Mouse (Mus musculus): ENCODE data around the gene Glod4. TPM values are rescaled to one million over a fixed set of nuclear protein-coding genes. Genes with fewer than 3 reads are reported as not detected.

Glod4 gene
- polyA plus RNA-seq, 1 experiment from 2014 or later, result 111 TPM

DNA sequence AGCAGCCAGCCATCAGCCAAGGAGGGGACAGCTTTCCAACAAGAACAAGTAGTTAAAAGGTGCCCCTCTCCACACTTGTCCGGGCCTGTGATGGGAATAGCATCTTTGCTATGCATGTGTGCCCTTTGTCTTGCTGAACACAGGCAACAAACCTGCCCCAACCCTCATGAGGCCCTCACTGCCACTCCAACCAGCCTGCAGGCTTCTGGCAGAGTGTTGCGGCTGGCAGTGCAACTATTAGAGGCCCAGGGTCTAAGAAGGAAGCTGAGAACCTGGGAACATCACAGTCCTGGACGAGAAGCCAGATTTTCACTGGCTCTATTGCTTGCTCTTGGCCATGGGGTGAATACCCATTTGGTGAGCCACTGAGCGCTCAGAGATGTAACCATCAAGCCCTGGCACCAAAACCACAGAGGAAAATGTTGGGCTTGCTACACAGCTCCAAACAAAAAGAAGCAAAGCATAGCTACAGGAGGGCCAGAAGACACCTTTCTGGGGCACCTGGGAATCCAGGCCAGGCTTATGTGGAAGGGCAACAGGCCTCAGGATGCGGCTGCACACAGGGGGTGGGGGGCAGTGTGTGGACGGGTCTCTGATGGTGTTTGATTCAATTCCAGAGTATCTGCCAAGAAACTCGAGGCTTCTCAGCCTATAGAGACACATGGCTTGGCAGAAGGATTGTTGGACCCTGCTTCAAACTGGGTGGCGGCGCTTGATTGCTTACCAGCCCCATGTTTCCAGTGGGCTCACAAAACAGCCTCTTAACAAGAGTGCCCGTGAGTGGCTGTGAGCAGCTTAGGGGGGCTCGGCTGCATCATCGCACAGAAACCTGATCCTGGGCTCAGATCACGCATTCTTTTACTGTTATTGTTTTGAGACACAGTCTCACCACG is 35.7 kb upstream of the Glod4 start:
- no peak overlapping the region for H3K27ac ChIP-seq
- H3K9ac ChIP-seq, result no peak overlapping the region
- peaks cover 10% of the 10 kb centered on the region for H3K4me1 ChIP-seq
- H3K4me2 ChIP-seq (replicated peaks), result no peak overlapping the region
- peaks cover 7% of the 10 kb centered on the region for H3K36me3 ChIP-seq
- H3K27me3 ChIP-seq (replicated peaks), result no peaks in the 10 kb centered on the region
- H3K4me3 ChIP-seq, result no peak overlapping the region
- no peak for ATAC-seq (ENCODE audit: low FRiP score, low read depth)
- WGBS, result 66% methylated on average over 14 of the region's 14 CpGs
- no peaks in the 10 kb centered on the region for H3K9me3 ChIP-seq

DNA sequence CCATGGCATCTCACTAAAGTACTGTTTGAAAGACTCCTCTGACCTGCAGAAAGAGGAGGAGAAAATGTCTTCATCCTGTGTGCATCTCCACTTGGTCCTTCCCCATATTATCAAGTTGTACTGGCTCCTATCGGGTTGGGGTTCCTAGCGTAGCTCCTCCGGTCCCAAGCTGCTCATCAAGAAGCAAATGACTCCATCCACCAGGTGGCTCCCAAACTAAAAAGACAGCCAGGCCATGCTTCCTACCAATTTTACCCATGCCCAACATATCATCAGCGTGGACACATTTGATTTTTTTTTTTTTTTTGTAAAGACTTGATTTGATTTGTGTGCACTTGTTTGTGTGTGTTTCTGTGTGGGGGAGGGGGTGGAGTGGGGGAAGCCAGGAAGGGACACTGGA is 28.9 kb upstream of the Glod4 start:
- Histone ChIP-seq H3K4me1 (peaks cover 15% of the 10 kb centered on the region), H3K9me3 (no peaks in the 10 kb centered on the region), H3K4me2 (replicated peaks) (no peak overlapping the region), H3K27ac (no peak overlapping the region), H3K36me3 (peaks cover 38% of the 10 kb centered on the region), H3K27me3 (replicated peaks) (no peaks in the 10 kb centered on the region), H3K9ac (no peak overlapping the region), H3K4me3 (no peak overlapping the region)
- 88% methylated on average over 4 of the region's 4 CpGs for WGBS
- ATAC-seq (ENCODE audit: low FRiP score, low read depth), result no peak

DNA sequence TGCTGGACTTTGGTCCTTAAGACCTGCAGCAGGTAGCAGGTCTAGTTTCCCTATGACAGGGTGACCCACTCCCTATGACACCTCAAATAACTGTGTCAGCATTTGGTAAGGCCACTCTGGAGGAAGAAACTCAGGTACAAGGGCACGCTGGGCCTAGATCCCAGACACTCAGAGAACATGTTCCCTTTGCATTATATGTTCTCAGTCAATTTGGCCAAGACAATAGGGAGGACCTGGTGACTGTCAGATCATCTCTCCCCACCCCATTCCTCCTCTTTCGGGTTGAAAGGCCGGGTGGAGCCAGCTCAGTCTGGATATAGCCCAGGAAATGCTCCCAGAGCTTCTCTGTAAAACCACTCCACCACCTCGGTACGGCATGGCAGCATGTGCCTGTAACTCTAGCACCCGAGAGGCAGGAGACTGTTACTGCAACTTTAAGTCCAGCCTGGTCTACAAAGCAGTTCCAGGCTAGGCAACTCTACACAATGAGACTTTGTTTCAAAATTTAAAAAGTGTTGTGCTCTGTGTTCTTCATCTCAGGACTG is 25.1 kb upstream of the Glod4 start:
- peak overlapping the region; percentile 58 for H3K27ac ChIP-seq
- peaks cover 25% of the 10 kb centered on the region for H3K36me3 ChIP-seq
- H3K9ac ChIP-seq, result peak overlapping the region; percentile 3; the same call in 1 of the 2 replicates
- no peaks in the 10 kb centered on the region for H3K27me3 ChIP-seq (replicated peaks)
- peaks cover 33% of the 10 kb centered on the region for H3K4me1 ChIP-seq
- H3K4me2 ChIP-seq (replicated peaks), result no peak overlapping the region
- 73% methylated on average over 6 of the region's 6 CpGs for WGBS
- H3K9me3 ChIP-seq, result no peaks in the 10 kb centered on the region
- no peak overlapping the region for H3K4me3 ChIP-seq
- ATAC-seq (ENCODE audit: low FRiP score, low read depth), result no peak

DNA sequence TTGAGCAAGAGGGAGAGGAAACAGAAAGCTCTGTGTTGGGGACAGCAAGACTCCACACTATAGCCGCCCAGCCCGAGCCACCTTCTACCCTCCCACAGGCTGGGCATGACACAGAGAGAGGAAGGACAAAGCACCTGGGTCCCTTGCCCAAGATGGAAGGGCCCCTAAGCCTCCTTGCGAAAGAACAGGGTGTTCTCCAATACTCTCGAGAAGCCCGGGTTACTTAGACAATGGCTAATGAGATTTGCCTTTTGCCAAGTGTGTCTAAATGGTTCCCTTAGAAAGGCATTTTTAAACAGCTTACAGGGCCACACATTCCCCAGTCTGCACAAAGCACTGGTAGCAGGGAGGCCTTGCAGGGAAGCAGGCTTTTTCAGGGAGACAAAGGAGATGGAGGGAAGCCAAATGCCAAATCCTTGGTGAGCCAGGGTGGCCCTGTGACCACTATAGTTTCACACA is 24.5 kb upstream of the Glod4 start:
- H3K4me1 ChIP-seq, result peaks cover 38% of the 10 kb centered on the region
- no peaks in the 10 kb centered on the region for H3K27me3 ChIP-seq (replicated peaks)
- peak; percentile 59; the same call in 1 of the 2 replicates for ATAC-seq (ENCODE audit: low FRiP score, low read depth)
- H3K4me3 ChIP-seq, result no peak overlapping the region
- peak overlapping the region; percentile 3; the same call in 1 of the 2 replicates for H3K9ac ChIP-seq
- H3K4me2 ChIP-seq (replicated peaks), result peak overlapping the region; percentile 16; the same call in 1 of the 2 replicates
- H3K9me3 ChIP-seq, result no peaks in the 10 kb centered on the region
- WGBS, result 22% methylated on average over 5 of the region's 5 CpGs
- H3K36me3 ChIP-seq, result peaks cover 23% of the 10 kb centered on the region
- peak overlapping the region; percentile 58 for H3K27ac ChIP-seq

DNA sequence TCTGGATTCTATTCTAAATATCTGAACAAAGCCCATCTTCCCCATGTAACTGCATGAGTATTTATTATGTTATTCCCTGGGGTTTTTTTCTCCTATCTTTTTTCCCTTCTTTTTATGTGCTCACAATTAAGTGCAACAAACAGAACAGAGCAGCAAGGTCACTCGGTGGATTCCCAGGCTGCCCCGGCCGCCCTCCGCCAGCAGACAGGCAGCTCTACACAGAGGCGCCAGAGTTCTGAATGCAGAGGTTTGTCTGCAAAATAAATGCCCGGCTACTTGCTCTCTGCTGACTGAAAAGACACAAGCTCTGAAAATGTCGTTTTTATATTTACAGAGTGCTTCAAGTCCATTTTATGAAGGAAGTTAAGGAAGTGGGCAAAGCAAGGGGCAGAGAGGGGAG is 24.0 kb upstream of the Glod4 start:
- WGBS, result 26% methylated on average over 7 of the region's 7 CpGs
- no peaks in the 10 kb centered on the region for H3K27me3 ChIP-seq (replicated peaks)
- peaks cover 43% of the 10 kb centered on the region for H3K4me1 ChIP-seq
- H3K27ac ChIP-seq, result peak overlapping the region; percentile 58
- no peak overlapping the region for H3K4me3 ChIP-seq
- peaks cover 23% of the 10 kb centered on the region for H3K36me3 ChIP-seq
- ATAC-seq (ENCODE audit: low FRiP score, low read depth), result 0 out of 2 replicates have a peak, but pooled peaks have one; percentile 8
- H3K4me2 ChIP-seq (replicated peaks), result peak overlapping the region; percentile 16; the same call in 1 of the 2 replicates
- no peaks in the 10 kb centered on the region for H3K9me3 ChIP-seq
- peak overlapping the region; percentile 3; the same call in 1 of the 2 replicates for H3K9ac ChIP-seq

GRCm38 (mm10) chr11:76262611-76263351 is 19.3 kb upstream of the Glod4 start:
- H3K27ac ChIP-seq, result peak overlapping the region; percentile 67
- peak overlapping the region; percentile 45 for H3K4me2 ChIP-seq (replicated peaks)
- H3K4me1 ChIP-seq, result peaks cover 65% of the 10 kb centered on the region
- H3K27me3 ChIP-seq (replicated peaks), result no peaks in the 10 kb centered on the region
- no peak overlapping the region for H3K4me3 ChIP-seq
- 5% methylated on average over 19 of the region's 19 CpGs for WGBS
- no peaks in the 10 kb centered on the region for H3K9me3 ChIP-seq
- H3K36me3 ChIP-seq, result peaks cover 12% of the 10 kb centered on the region
- ATAC-seq (ENCODE audit: low FRiP score, low read depth), result peak; percentile 54
- peak overlapping the region; percentile 36; the same call in 1 of the 2 replicates for H3K9ac ChIP-seq

DNA sequence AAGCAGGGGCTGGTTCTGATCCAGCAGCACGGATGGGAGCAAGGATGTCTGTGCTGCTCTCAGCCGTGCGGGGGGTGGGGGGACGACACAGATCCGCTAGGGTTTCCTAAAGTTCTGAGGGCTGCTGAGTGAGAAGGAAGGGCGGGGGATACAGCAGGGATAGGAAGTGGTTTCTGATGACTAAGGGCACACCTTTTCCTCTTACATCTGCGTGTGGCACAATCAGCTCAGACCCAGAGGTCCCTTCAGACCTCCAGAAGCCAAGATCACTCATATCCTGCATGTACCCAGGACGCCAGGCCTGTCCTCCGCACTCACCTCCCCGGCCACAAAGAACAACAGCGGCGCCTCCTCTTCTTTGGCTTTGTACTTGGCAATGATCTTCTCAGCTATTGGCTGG is 17.7 kb upstream of the Glod4 start:
- 76% methylated on average over 12 of the region's 12 CpGs for WGBS
- Histone ChIP-seq H3K4me1 (peaks cover 54% of the 10 kb centered on the region), H3K9me3 (no peaks in the 10 kb centered on the region), H3K9ac (no peak overlapping the region), H3K27me3 (replicated peaks) (no peaks in the 10 kb centered on the region), H3K4me3 (no peak overlapping the region), H3K27ac (0 out of 2 replicates have a peak overlapping the region, but pooled peaks have one; percentile 55), H3K36me3 (peaks cover 12% of the 10 kb centered on the region; the same call in 1 of the 2 replicates), H3K4me2 (replicated peaks) (no peak overlapping the region)
- ATAC-seq (ENCODE audit: low FRiP score, low read depth), result no peak

DNA sequence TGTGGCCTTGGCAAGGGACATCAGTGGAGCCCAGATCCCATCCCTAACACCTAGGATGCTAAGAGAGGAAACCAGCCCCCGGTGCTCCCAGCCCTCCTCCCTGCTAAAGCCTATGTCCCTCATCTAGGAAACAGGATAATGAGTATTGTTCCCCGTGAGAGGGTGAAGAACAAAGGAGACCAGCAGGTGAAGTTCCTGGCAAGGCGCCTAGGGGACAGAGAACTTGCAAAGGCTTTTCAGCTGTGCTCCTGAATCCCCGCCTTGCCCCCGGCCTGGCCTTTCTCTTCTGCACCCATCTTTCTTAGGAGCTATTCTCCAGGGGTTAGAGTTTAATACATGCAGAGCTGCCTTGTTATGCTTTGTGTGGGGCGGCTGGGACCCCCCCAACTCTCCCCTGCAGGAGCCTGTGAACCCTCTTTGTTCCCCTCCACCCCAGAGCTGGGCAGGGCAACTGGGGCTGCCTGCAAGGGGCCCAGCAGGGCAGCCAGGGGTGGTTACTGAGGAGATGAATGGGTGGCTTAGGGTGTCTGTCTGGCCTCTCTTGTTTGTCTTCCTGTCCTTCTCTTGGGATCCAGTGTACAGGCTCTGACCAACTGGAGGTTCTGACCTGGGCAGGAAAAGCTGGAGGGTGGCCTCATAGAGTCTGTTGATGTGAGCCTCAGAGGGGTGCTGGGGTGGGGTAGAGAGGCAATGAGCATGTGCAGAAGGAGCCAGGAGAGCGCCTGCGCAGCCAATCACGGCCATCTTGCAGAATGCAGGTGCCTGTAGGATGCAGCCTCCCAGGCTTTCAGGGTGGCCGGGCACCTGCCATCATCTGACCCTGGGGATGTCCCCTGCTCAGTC is 16.9 kb upstream of the Glod4 start:
- Histone ChIP-seq H3K9me3 (no peaks in the 10 kb centered on the region), H3K4me1 (peaks cover 54% of the 10 kb centered on the region), H3K27me3 (replicated peaks) (no peaks in the 10 kb centered on the region), H3K4me2 (replicated peaks) (peak overlapping the region; percentile 10), H3K27ac (peak overlapping the region; percentile 55), H3K4me3 (no peak overlapping the region), H3K9ac (no peak overlapping the region), H3K36me3 (peaks cover 12% of the 10 kb centered on the region; the same call in 1 of the 2 replicates)
- no peak for ATAC-seq (ENCODE audit: low FRiP score, low read depth)
- WGBS, result 42% methylated on average over 10 of the region's 10 CpGs

- Histone ChIP-seq H3K4me2 (replicated peaks) (no peak overlapping the region), H3K9me3 (no peaks in the 10 kb centered on the region), H3K27ac (no peak overlapping the region), H3K4me1 (peaks cover 61% of the 10 kb centered on the region), H3K4me3 (no peak overlapping the region), H3K9ac (no peak overlapping the region), H3K27me3 (replicated peaks) (no peaks in the 10 kb centered on the region), H3K36me3 (peaks cover 16% of the 10 kb centered on the region; the same call in 1 of the 2 replicates)
- WGBS, result 75% methylated on average over 6 of the region's 6 CpGs
- ATAC-seq (ENCODE audit: low FRiP score, low read depth), result no peak
Observed at GRCm38 (mm10) chr11:76258511-76258910, 15.0 kb upstream of the Glod4 start.

DNA sequence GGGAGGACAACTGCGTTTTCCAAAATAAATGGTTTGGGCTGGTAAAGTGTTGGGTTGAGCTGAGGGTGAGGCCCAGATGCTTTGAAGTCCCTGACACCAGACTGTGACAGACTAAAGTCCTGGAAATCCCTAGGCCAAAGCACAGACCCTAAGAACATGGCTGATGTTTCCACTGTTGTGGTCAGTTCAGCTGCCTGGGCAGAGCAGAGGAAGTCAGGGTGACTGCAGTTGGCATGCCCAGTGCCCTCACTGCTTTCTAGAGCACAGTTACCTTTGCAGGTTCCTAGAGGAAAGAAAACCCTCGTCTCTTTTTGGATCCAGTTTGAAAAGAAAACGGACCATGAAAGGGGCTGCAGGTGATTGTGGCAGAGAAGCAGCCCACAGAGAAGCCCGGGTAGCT is 13.9 kb upstream of the Glod4 start:
- Histone ChIP-seq H3K27ac (no peak overlapping the region), H3K27me3 (replicated peaks) (no peaks in the 10 kb centered on the region), H3K4me2 (replicated peaks) (no peak overlapping the region), H3K4me1 (peaks cover 51% of the 10 kb centered on the region), H3K9me3 (no peaks in the 10 kb centered on the region), H3K36me3 (peaks cover 16% of the 10 kb centered on the region; the same call in 1 of the 2 replicates), H3K4me3 (no peak overlapping the region), H3K9ac (no peak overlapping the region)
- 79% methylated on average over 4 of the region's 4 CpGs for WGBS
- ATAC-seq (ENCODE audit: low FRiP score, low read depth), result no peak

DNA sequence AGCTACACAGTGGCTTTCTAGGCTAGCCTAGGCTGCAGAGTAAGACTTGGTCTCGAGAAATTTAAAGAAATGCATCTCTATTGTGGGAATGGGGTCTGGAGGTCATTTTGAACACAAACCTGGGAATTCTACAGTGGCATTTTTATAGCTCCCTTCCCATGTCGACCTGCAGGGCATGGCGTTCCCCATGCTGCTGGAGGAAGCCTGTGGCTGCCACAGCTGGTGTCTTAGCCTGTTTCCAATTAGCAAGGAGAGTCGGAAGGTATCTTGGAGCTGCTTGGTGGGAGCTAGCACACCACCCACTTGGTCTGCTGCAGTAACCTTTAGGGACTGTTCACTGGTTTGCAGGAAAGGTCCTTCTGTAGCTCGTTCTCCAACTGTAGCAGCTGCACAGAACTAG is 12.6 kb upstream of the Glod4 start:
- Histone ChIP-seq H3K9me3 (no peaks in the 10 kb centered on the region), H3K4me2 (replicated peaks) (no peak overlapping the region), H3K27ac (peak overlapping the region; percentile 22; the same call in 1 of the 2 replicates), H3K4me1 (peaks cover 39% of the 10 kb centered on the region), H3K27me3 (replicated peaks) (no peaks in the 10 kb centered on the region), H3K9ac (no peak overlapping the region), H3K4me3 (no peak overlapping the region), H3K36me3 (peaks cover 17% of the 10 kb centered on the region; the same call in 1 of the 2 replicates)
- ATAC-seq (ENCODE audit: low FRiP score, low read depth), result no peak
- 29% methylated on average over 5 of the region's 5 CpGs for WGBS
